Mouse (Mus musculus): ENCODE data around the gene Rcor2. TPM values are rescaled to one million over a fixed set of nuclear protein-coding genes. Genes with fewer than 3 reads are reported as not detected.

Rcor2 gene
- polyA plus RNA-seq, 1 experiment = 11.8 TPM

GRCm38 (mm10) chr19:7294098-7294876 is 27.2 kb downstream of the Rcor2 start:
- DNase-seq (ENCODE audit: low read depth) = no peak

- no peak for DNase-seq (ENCODE audit: low read depth)
Measured at GRCm38 (mm10) chr19:7295071-7295658, 28.0 kb downstream of the Rcor2 start.

DNA sequence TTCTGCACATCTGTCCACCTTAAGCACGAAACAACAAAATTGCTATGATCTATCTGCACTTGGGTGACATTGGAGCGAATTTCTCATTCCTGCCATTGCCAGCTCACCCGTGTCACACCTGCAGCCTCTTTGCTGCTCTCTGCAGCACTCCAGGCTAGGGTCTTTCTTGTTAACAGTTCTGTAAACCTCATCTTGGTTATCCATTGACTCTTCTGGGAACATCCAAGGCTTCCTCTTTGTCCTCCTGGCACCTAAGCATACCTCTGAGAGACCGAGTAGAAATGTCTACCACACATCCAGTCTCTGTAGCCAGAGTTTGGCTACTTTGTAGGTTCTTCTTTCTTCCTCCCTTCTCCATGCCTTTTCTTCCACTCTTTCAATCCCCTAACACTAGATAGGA is 28.8 kb downstream of the Rcor2 start:
- DNase-seq (ENCODE audit: low read depth) = no peak

- DNase-seq (ENCODE audit: low read depth) = no peak
Measured at GRCm38 (mm10) chr19:7299052-7299451, 31.9 kb downstream of the Rcor2 start.

DNA sequence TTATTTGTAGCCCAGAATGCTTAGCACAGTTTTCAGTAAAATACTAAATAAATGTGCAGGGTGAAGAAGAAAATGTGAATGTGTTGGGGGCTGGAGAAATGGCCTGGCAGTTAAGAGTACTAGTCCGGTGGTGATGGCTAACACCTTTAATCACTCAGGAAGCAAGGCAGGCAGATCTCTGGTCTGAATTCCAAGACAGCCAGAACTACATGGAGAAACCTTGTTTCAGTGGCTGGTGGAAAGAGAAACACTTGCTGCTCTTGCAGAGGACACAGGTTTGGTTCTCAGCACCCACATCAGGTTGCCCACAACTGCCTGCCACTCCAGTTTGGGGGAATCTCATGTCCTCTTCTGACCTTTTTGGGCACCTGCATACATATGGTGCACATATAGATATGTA is 33.0 kb downstream of the Rcor2 start:
- DNase-seq (ENCODE audit: low read depth) = no peak

DNA sequence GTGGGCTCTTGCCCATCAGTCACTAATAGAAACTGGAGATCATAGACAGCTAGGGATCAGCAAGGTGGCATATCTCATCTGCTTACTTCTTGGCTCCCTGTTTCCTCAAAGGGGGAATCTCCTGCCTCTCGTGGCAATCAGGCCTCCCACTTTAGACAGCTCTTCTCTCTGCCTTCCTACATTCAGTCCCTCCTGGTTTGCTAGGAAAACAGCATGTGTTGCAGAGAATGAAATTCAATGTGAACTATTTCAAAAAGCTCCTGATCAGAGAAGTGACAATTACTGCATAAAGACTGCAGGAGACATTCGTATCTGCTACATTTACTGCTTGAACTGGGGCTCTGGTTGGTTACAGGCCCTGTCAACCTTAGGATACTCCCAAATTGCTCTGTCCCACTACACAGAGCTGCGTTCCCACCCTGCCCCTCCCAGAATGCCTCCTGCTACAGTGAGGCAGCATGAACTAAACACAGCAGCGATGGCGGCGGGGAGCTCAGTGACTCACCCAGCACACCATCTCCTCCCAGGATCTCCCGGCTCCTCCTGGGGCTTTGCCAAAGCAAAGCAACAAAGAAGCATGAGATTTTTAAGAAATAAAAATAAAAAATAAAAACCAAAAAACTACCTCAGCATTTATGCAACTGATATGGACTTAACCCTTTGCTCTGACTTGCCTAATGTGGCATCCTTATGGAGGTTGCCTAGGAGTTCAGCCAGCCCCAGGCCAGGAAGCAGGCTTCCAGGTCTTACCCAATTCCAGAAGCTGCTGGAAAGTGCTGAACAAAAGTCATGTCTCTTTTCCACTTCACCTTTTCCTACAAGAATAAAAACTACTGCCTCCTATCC is 34.7 kb downstream of the Rcor2 start:
- DNase-seq (ENCODE audit: low read depth) = no peak

GRCm38 (mm10) chr19:7302493-7302797 is 35.3 kb downstream of the Rcor2 start:
- no peak for DNase-seq (ENCODE audit: low read depth)

DNA sequence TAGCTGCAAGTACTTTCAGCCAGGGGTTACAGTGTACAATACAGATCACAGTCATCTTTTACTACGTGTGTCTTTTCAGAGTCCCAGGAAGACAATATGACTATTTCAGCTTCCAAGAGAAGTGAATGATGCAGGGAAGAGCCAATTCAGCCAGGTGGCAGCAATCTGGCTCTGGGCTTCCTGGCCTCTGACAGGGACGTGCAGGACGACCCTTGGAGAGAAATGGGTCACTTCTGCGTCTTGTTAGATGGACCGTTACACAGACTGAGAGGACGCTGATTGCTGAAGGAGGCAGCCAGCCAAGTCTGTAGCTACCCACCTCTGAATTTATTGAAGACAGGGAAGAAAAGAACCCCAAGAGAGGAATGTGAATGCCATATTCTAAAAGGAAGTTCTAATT is 36.7 kb downstream of the Rcor2 start:
- DNase-seq (ENCODE audit: low read depth) = no peak

DNA sequence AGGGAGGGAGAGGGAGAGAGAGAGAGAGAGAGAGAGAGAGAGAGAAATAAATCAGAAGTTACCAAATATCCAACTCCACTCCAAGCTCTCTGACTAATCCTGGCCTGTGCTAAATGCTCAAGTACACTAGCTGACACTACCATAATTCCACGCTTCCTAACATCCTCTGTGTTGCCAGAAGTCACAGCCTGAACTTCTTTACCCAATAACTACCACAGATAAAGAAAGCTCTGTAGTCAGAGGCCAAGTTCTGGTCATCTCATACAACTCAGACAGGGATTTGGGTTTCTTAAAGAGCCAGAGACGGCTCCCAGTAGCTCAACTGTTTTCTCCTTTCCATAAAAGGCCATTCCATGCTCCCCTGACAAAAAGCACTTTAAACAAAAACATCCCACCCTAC is 37.7 kb downstream of the Rcor2 start:
- DNase-seq (ENCODE audit: low read depth) = no peak

DNA sequence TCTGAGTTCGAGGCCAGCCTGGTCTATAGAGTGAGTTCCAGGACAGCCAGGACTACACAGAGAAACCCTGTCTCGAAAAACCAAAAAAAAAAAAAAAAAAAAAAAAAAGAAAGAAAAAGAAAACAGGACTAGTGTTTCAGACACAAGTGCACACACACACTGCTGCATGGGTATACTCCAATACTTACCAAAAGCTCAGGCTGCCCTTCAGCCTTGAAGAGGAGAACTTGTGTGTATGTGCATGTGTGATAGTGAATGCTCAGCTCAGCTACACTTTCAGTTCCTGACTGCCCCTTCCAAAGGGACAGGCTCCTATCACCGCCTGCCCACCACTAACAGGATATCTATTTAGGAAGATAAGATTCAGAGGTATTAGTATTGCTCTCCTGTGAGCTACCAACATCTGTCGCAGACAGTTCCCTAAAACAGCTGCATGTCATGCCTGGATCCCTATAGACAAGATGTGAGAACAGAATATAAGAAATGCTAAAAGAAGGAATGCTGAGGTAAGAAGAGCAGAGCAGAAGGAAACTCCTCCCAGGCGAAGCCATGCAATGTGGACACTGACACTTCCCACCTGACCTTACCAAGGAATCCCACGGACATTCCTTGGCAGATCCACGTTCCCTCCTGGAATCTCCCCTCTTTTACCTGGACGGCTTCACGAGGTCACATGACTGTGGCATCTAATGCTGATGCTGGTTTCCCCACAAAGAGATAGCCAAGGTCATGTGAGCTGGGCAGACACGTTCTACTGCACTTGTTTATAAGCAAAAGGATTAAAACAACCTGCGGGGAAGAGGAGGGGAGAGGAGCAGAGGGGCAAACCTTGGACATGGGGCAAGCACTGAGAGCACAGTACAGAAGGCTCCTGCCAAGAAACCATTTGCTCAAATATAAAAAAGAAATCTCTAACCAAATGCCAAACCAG is 38.5 kb downstream of the Rcor2 start:
- DNase-seq (ENCODE audit: low read depth) = no peak

- DNase-seq (ENCODE audit: low read depth) = no peak
Measured at GRCm38 (mm10) chr19:7306968-7307367, 39.8 kb downstream of the Rcor2 start.

GRCm38 (mm10) chr19:7307995-7308770 is 41.1 kb downstream of the Rcor2 start:
- DNase-seq (ENCODE audit: low read depth) = no peak

DNA sequence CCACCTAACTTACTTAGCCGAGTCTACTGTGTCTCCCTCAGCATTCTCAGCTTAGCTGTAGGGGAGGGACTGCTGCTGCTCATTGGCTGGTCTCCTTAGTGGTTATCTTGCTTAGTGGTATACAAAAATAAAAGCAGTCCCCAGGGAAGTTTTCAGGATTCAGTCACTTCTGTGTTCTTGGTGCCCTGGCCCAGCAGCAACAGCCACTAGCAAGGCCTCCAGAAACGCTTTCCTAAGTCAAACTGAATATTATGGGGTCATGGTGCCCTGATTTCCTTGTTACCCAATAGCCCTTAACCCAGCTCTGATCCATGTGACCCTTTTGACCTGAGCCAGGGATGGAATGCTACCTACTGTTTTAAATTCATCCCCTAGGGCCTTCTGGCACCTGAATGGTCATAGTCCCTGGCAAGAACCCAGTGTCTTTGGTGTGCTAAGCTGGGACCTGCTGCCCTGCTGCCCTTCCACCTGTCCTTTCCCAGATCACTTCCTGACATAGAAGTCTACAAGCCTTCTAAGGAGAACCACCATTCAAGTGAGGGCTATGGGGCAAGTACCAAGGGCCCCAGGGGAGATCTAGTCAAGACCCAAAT is 42.7 kb downstream of the Rcor2 start:
- DNase-seq (ENCODE audit: low read depth) = no peak

DNA sequence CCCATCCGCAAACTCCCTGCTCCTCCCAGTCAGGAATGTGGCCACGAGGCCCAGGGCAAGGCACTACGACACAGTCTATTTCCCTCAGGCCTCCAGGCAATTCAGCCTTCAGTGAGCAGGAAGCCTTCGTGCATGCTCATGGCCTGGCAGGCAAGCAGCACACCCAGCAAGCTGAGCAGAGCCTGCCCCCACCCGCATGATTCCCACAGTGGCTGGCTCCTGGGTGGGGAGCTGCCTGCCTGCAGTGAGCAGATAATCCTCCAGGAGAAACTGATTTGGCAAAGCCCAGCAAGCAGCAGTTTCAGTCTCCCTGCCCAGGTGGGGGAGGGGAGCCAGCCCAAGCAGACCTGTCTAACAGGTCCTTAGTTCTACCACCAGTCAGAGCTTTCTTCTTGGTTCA is 43.6 kb downstream of the Rcor2 start:
- DNase-seq (ENCODE audit: low read depth) = no peak

- no peak for DNase-seq (ENCODE audit: low read depth)
Measured at GRCm38 (mm10) chr19:7311306-7311705, 44.2 kb downstream of the Rcor2 start.

- DNase-seq (ENCODE audit: low read depth) = no peak
Measured at GRCm38 (mm10) chr19:7313660-7314059, 46.5 kb downstream of the Rcor2 start.

DNA sequence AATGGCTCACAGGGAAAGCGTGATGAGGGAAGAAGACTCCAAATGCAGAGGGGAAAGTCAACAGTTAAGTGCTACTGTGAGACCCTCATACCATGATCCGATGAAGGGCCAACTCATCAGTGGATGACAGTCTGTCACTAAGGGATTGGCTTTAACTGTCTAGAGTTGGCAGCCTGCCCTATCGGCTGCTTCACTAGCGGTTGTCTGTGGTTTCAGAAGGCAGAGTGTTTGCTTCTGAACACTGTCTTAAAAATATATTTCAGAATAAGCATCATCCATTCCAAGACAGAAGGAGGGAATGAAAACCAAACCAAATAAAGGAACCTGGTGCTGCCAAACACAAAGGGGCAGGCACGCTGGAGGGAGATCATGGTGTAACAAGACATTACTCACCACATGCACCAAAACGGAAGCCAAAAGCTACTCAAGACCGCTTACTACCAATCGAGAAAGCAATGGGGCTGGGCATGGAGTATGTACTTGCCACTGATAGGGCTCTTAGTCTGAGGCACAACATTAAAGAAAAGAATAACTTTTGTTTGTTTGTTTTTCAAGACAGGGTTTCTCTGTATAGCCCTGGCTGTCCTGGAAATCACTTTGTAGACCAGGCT is 48.0 kb downstream of the Rcor2 start:
- DNase-seq (ENCODE audit: low read depth) = no peak

DNA sequence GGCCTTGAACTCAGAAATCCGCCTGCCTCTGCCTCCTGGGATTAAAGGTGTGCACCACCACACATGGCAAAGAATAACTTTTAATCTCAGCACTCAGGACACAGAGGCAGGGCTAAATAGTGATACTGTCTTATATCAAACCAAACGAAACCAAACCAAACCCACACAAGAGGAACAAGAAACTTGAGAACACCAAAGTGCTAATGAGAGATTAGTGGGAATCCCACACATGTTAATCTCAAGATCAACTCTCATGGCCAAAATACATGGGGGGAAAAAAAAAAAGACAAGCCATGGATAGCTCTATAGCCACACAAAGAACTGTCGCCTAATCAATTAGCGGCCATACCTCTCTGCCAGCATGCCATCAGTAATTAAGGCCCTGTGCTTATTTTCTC is 48.5 kb downstream of the Rcor2 start:
- DNase-seq (ENCODE audit: low read depth) = no peak

DNA sequence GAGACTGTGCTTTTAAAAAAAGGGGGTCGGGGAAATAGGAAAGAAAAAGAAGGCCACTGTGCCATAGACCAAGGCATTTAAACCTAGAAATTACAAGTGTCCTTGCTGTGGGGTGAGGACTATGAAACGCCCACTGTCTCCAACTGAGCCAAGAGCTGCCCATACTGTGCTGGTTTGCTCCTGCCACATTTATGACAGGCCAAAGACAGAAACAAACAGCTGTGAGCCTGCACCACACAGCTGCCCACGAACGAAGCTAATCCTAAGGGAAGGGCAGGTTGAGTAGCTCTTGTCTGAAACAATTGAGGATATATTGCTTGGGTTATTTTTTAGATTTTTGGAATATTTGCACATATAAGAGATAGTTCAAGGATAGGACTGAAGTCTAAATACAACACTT is 49.7 kb downstream of the Rcor2 start:
- no peak for DNase-seq (ENCODE audit: low read depth)

GRCm38 (mm10) chr19:7317716-7318115 is 50.6 kb downstream of the Rcor2 start:
- DNase-seq (ENCODE audit: low read depth) = no peak

Data from gonadal fat pad, adult 2 months (tissue).